Mouse (Mus musculus) stomach, postnatal 0 days (tissue): Measurements from ENCODE around the gene Pgbd1. TPM values are rescaled to one million over a fixed set of nuclear protein-coding genes. Genes with fewer than 3 reads are reported as not detected.
"Not testable (repeated sequence)": the region's sequence is repeated elsewhere in the genome, so short reads cannot be mapped to it uniquely, and the experiment has no call there.

Experiments used
- ATAC-seq: fragments of 200-750 bp; cut with Nextera tagmentation; 2 replicates; pipeline ENCODE4 v1.8.0; 2017; ENCODE audit not compliant: low FRiP score, low TSS enrichment
- DNase-seq: peaks from one replicate; pipeline ENCODE4 v3.0.0-alpha.2; 2016; ENCODE audit warnings: low spot score
- H3K27ac ChIP-seq: fragments of 300-500 bp; sonication (generic); replicated peaks from 2 replicates; pipeline ENCODE4 v1.5.1; 2014; ENCODE audit warnings: mild to moderate bottlenecking, control low read depth
- H3K27me3 ChIP-seq: fragments of 300-500 bp; sonication (generic); 2 replicates; pipeline ENCODE4 v1.6.1; 2014; ENCODE audit warnings: low read length; ENCODE audit not compliant: control insufficient read depth, insufficient read depth
- H3K36me3 ChIP-seq: fragments of 300-500 bp; sonication (generic); 2 replicates; pipeline ENCODE4 v1.6.1; 2014; ENCODE audit warnings: low read length, mixed read lengths; ENCODE audit not compliant: control insufficient read depth, insufficient read depth
- H3K4me1 ChIP-seq: fragments of 300-500 bp; sonication (generic); replicated peaks from 2 replicates; pipeline ENCODE4 v1.6.1; 2014; ENCODE audit warnings: antibody characterized with exemption; ENCODE audit not compliant: control insufficient read depth, insufficient read depth
- H3K4me2 ChIP-seq: fragments of 300-500 bp; sonication (generic); replicated peaks from 2 replicates; pipeline ENCODE4 v1.6.1; 2014; ENCODE audit warnings: low read depth, mild to moderate bottlenecking, control low read depth, moderate library complexity
- H3K4me3 ChIP-seq: fragments of 300-500 bp; sonication (generic); 2 replicates; pipeline ENCODE4 v1.5.1; 2014; ENCODE audit warnings: low read depth, low read length, control low read depth
- H3K9ac ChIP-seq: fragments of 300-500 bp; sonication (generic); 2 replicates; pipeline ENCODE4 v1.6.1; 2014; ENCODE audit warnings: mild to moderate bottlenecking, low read length, control low read depth, mixed read lengths
- H3K9me3 ChIP-seq: fragments of 300-500 bp; sonication (generic); 2 replicates; pipeline ENCODE4 v1.6.1; 2016; ENCODE audit warnings: low read length; ENCODE audit not compliant: control insufficient read depth
- CTCF ChIP-seq: IDR thresholded peaks from 2 replicates; pipeline ENCODE4 v1.5.1; 2016; ENCODE audit warnings: antibody characterized with exemption, low read depth, mild to moderate bottlenecking, moderate library complexity
- EP300 ChIP-seq: optimal IDR thresholded peaks from 2 replicates; pipeline ENCODE3; 2016; ENCODE audit warnings: antibody characterized with exemption
- WGBS: fragments of 180-500 bp; shearing (Covaris S2); extraction: QIAGEN DNeasy Blood & Tissue Kit; methylation state at CpG from one replicate; pipeline ENCODE4 v1.1.7; 2014; 5-methylcytosine and 5-hydroxymethylcytosine counted together
- polyA plus RNA-seq: library from polyadenylated mRNA; unstranded; fragments of >200 nt; fragmentation: Nextera tagmentation; extraction: Ambion mirVana; gene quantifications from 2 replicates; pipeline ENCODE4 v1.2.1, GENCODE M21; 2015

The Pgbd1 gene
- 0.75 and 0.90 TPM in 2 replicates for polyA plus RNA-seq

DNA sequence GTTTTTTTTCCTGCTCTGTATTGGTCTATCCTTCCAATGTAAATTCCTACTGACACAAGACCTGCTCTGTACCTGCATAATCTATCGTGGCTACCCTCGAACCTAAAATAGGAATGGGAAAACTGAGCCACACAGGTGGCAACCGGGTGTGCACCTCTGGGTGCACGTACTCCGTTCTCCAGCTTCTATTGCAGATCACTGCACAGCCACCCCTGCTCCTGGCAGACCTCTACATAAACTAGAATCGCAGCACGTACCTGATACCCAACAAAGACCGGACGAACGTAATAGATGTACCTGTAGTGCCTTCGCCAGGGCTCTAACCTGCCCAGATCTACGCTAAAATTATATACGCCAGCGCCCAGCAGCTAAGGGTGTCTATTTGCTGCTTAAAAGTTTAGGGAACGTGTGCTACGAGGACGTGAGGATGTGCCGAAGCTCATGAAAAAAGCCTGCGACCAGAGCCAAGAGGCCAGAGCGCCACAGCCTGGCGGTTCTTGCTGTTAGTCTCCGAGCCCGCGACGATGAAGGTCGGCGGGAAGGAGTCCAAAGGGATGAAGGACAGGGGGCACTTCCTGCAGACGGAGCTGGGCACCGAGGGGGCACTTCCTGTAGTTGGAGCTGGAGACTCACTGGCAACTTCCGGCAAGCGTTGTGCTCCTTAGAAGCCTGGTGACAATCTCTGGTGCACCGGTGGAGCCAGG lies at the start of gene Pgbd1:
Gene Pgbd1, minus strand, starts transcription at position 556 of the 704 bp plus-strand sequence.
- under 1% methylated on average over 32 of the region's 32 CpGs for WGBS
- no peaks in the 10 kb centered on the region for H3K4me1 ChIP-seq
- peaks cover 6% of the 10 kb centered on the region for H3K36me3 ChIP-seq
- TF ChIP-seq EP300 (no peak), CTCF (peak; percentile 68)
- no peaks in the 10 kb centered on the region for H3K27me3 ChIP-seq
- peak within 1 kb of the TSS; percentile 68 for H3K9ac ChIP-seq
- peak within 1 kb of the TSS; percentile 82 for H3K27ac ChIP-seq
- peak within 1 kb of the TSS; percentile 90 for H3K4me2 ChIP-seq
- H3K4me3 ChIP-seq: peak within 1 kb of the TSS; percentile 55
- peak; percentile 79 for DNase-seq
- peak; percentile 88 for ATAC-seq
- H3K9me3 ChIP-seq: no peaks in the 10 kb centered on the region

DNA sequence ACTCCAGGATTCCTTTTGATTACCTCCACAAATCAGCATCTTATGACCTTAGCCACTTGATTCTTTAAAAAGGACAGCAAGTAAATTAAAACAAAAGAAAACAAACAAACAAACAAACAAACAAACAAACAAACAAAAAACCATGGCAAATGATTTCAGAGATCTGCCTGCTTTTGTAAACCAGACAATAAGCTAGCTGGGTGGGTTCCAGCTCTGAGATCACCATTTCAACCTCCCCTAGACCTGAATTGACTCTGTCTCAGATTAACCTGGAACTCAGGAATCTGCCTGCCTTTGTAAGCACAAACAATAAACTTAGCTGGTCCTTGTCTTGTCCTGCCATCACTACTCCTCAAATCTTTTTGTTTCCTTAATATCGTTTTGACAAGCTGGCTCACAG lies 46.0 kb upstream of the Pgbd1 start:
- DNase-seq (no peak), ATAC-seq (no peak)
- H3K9me3 ChIP-seq: no peaks in the 10 kb centered on the region
- TF ChIP-seq CTCF (no peak), EP300 (no peak)
- H3K4me1 ChIP-seq: no peaks in the 10 kb centered on the region
- H3K27me3 ChIP-seq: no peaks in the 10 kb centered on the region
- no peaks in the 10 kb centered on the region for H3K36me3 ChIP-seq
- H3K27ac ChIP-seq: no peak overlapping the region
- no peak overlapping the region for H3K4me3 ChIP-seq
- 85% methylated on average over 1 of the region's 1 CpGs for WGBS
- H3K9ac ChIP-seq: no peak overlapping the region
- no peak overlapping the region for H3K4me2 ChIP-seq

DNA sequence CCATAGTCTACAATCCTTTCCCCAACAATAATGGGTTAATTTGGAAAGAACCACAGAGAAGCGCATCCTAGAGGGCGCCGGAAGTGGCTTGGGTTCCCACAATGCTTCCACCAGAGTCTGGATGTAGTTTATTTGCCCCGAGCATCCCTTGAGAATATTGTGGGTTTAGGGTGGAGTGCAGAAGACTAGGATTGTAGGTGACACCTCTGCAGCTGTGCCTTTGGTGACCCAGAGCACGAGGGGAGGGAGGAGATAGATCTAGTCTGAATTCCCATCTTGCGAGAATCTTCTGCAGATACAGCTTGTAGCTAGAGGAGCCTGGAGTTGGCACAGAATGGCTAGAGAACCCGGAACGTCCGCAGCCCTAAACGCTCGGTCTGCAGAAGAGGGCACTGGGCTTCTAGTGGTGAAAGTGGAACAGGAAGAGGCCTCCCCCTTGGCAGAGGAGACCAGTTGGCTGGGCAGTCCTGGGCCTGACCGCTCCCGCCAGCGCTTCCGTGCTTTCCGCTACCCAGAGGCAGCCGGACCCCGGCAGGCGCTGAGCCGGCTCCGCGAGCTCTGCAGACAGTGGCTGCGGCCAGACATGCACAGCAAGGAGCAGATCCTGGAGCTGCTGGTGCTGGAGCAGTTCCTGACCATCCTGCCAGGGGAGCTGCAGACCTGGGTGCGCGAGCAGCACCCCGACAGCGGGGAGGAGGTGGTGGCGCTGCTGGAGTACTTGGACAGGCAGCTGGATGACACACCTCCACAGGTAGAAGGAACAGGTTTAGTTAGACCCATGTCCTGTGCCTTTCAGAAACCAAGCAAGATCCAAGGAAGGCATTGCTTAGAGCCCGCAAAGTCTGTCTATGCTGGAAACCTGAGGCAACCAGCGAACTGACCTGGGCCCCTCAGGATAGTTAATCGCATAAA lies 38.2 kb upstream of the Pgbd1 start, which contains the start of the genes Zkscan4 and Gm10065:
Gene Zkscan4, plus strand, starts transcription at position 149 of the 912 bp plus-strand sequence.
Gene Gm10065, minus strand, starts transcription at position 683 of the 912 bp plus-strand sequence.
- peak within 1 kb of the TSS; percentile 58 for H3K4me2 ChIP-seq
- not testable (repeated sequence) for H3K4me1 ChIP-seq, H3K36me3 ChIP-seq, H3K27me3 ChIP-seq, H3K9me3 ChIP-seq
- peak within 1 kb of the TSS; percentile 51 for H3K4me3 ChIP-seq
- DNase-seq (peak; percentile 78), ATAC-seq (peak; percentile 89)
- H3K9ac ChIP-seq: peak within 1 kb of the TSS; percentile 59
- 2% methylated on average over 27 of the region's 31 CpGs for WGBS
- peak; percentile 53 for TF ChIP-seq CTCF
- H3K27ac ChIP-seq: peak within 1 kb of the TSS; percentile 80

DNA sequence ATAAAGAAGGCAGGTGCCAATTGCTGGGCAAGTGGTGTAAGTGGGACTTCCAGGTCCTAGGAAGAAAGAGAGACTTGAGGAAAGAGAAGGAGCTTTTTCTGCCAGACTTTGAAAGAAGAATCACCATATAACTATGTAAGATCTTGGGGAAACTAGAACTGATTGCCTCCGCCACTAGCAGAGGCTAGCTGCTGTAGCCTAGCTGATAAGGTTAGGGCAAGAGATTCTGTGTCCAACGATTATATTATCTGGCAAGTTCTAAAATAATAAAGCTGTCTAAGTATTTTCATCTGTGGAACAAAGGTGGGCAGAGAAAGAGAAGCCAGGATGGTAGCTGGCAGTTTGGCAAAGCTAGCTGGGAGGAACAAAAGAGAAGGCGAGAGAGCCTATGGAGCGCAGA lies 31.6 kb upstream of the Pgbd1 start:
- Histone ChIP-seq H3K36me3 (no peaks in the 10 kb centered on the region), H3K4me2 (no peak overlapping the region), H3K4me3 (no peak overlapping the region), H3K9ac (no peak overlapping the region), H3K27me3 (no peaks in the 10 kb centered on the region), H3K9me3 (no peaks in the 10 kb centered on the region), H3K4me1 (no peaks in the 10 kb centered on the region), H3K27ac (no peak overlapping the region)
- no peak for TF ChIP-seq CTCF
- TF ChIP-seq EP300: no peak
- DNase-seq: no peak
- no peak for ATAC-seq
- WGBS: 40% methylated on average over 4 of the region's 4 CpGs

DNA sequence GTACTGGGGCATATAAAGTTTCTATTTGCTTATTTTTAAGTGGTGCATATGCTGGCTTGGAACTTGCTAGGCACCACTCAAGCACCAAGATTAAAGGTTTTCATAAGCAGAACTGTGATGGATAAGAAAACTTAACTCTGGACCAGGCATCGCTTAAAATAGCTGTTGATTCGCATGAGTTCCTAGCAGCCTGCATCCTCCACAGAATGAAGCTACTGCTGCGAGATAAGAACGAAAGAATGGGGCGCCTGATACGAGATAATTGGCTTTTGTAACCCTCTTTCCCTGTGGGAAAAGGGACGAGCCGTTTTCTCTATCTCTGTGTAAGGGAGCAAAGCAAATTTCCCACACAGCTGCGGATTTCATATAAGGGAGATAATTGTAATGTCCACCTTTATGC lies 28.2 kb upstream of the Pgbd1 start:
- Histone ChIP-seq H3K27ac (no peak overlapping the region), H3K36me3 (no peaks in the 10 kb centered on the region), H3K4me2 (no peak overlapping the region), H3K9me3 (no peaks in the 10 kb centered on the region), H3K9ac (no peak overlapping the region), H3K27me3 (no peaks in the 10 kb centered on the region), H3K4me1 (no peaks in the 10 kb centered on the region), H3K4me3 (no peak overlapping the region)
- ATAC-seq: no peak
- DNase-seq: no peak
- TF ChIP-seq CTCF: no peak
- no peak for TF ChIP-seq EP300
- 40% methylated on average over 9 of the region's 9 CpGs for WGBS
